Mouse (Mus musculus) kidney, adult 2 months (tissue): ENCODE data around the gene Hist1h2bk. TPM values are rescaled to one million over a fixed set of nuclear protein-coding genes. Genes with fewer than 3 reads are reported as not detected.
"Not testable (repeated sequence)": the region's sequence is repeated elsewhere in the genome, so short reads cannot be mapped to it uniquely, and the experiment has no call there.

Experiments
- DNase-seq: peaks from one replicate; pipeline ENCODE4 v3.0.0; 2021
- H3K27ac ChIP-seq: fragments of 200-500 bp; 2 replicates; pipeline ENCODE4 v1.5.1; 2012; ENCODE audit warnings: low read depth, low read length, control low read depth, inconsistent platforms; ENCODE audit not compliant: insufficient read depth
- H3K27me3 ChIP-seq: fragments of 200-500 bp; replicated peaks from 2 replicates; pipeline ENCODE4 v1.6.1; 2012; ENCODE audit warnings: mild to moderate bottlenecking, moderate library complexity, low read length, inconsistent platforms; ENCODE audit not compliant: control insufficient read depth, insufficient read depth
- H3K36me3 ChIP-seq: fragments of 200-500 bp; 2 replicates; pipeline ENCODE4 v1.6.1; 2012; ENCODE audit warnings: mild to moderate bottlenecking, moderate library complexity, low read length, inconsistent platforms; ENCODE audit not compliant: control insufficient read depth, insufficient read depth
- H3K4me1 ChIP-seq: fragments of 200-500 bp; 2 replicates; pipeline ENCODE4 v1.6.1; 2011; ENCODE audit warnings: low read length; ENCODE audit not compliant: control insufficient read depth, insufficient read depth
- H3K4me3 ChIP-seq: fragments of 200-500 bp; 2 replicates; pipeline ENCODE4 v1.5.1; 2011; ENCODE audit warnings: mild to moderate bottlenecking, low read depth, low read length, control low read depth; ENCODE audit not compliant: insufficient read depth
- CTCF ChIP-seq: fragments of 200-500 bp; conservative IDR thresholded peaks from 2 replicates; pipeline ENCODE4 v1.5.1; 2011; ENCODE audit warnings: low read depth, mild to moderate bottlenecking, control low read depth, low read length, moderate library complexity, mixed read lengths; ENCODE audit not compliant: insufficient read depth, insufficient read length
- POLR2A ChIP-seq: fragments of 200-500 bp; IDR thresholded peaks from one replicate; pipeline ENCODE4 v1.6.1; 2011; ENCODE audit warnings: low read depth, low read length, control low read depth
- whole genome bisulfite sequencing: fragments of 180-500 bp; shearing (Covaris S2); methylation state at CpG from one replicate; pipeline ENCODE4 v1.1.7; 2018; 5-methylcytosine and 5-hydroxymethylcytosine counted together
- polyA plus RNA-seq: library from polyadenylated mRNA; depleted of rRNA; stranded (reverse); fragments of >200 nt; gene quantifications from 2 replicates; pipeline ENCODE4 v1.2.3, GENCODE M21; 2012

Hist1h2bk gene
- polyA plus RNA-seq, 1 experiment, result 4.2 TPM

DNA sequence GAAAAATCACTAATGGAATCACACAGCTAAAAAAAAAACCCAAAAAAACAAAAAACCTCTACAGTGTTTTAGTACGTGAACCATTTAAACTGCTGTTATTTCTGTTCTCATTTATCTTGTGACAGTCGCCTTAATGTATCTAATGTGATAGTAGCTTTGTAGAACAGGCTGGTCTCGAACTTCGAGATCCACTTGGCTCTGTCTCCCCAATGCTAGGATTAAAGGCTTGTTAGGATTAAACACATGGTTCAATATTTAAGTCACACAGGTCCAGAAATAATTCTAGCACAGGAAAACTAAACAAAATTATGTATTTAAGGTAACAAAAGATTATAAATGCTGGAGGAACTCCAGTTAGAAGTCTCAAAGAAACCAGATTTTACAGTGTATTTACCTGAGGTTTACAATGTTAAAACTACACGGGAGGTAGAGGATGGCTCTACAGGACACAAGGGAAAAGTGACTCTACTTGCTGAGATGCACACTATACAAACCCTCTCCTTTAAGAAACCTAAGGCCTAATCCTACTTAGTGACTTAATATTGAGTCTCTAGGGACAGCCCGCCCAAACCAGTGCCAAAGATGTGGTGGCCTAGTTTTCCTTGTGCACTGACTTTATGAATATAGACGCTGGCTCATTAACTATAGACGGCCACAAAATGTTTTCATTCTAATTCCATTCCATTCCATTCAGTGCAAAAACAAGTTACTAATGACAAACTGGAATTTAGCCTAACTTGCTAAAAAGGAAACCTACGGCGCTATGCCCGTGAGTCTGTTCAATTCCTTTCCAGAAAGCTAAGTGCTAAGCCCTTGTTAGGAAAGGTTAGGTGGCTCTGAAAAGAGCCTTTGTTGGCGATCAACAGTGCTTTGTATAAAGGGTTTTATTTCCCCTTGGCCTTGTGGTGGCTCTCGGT, 6.2 kb downstream of the Hist1h2bk start:
- no peak for DNase-seq
- Histone ChIP-seq H3K36me3 (no peaks in the 10 kb centered on the region), H3K4me3 (peak overlapping the region; percentile 28), H3K27me3 (no peaks in the 10 kb centered on the region), H3K27ac (peak overlapping the region; percentile 16; the same call in 1 of the 2 replicates), H3K4me1 (peaks cover 10% of the 10 kb centered on the region; the same call in 1 of the 2 replicates)
- WGBS, result 8% methylated on average over 13 of the region's 13 CpGs
- TF ChIP-seq POLR2A (no peak), CTCF (no peak)

DNA sequence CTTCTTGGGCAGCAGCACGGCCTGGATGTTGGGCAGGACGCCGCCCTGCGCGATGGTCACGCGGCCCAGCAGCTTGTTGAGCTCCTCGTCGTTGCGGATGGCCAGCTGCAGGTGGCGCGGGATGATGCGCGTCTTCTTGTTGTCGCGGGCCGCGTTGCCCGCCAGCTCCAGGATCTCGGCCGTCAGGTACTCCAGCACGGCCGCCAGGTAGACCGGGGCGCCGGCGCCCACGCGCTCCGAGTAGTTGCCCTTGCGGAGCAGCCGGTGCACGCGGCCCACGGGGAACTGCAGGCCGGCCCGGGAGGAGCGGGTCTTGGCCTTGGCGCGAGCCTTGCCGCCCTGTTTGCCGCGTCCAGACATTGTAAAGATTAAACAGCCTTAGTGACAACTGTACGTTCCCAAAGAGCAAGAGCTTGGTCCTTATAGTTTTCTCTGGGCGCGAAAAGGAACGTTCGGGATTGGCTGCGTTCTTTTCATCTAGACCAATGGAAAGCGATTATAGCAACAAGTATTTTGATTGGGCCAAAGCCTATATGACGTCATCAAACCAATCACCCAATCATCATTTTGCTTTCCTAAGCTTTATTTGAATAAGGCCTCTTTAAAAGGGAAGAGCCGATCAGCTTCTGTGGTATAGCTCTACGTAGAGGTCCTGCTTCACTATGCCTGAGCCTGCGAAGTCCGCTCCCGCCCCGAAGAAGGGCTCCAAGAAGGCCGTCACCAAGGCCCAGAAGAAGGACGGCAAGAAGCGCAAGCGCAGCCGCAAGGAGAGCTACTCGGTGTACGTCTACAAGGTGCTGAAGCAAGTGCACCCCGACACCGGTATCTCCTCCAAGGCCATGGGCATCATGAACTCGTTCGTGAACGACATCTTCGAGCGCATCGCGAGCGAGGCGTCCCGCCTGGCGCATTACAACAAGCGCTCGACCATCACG, 7.2 kb downstream of the Hist1h2bk start, which contains the start of the genes Hist1h2ag and Hist1h2bj:
Hist1h2ag (minus strand) TSS at position 377 of the 935 bp plus-strand sequence.
Hist1h2bj (plus strand) TSS at position 647 of the 935 bp plus-strand sequence.
- H3K4me3 ChIP-seq, result peak within 1 kb of the TSS; percentile 64
- peak; percentile 98 for DNase-seq
- peak within 1 kb of the TSS; percentile 59 for H3K27ac ChIP-seq
- not testable (repeated sequence) for H3K36me3 ChIP-seq, H3K27me3 ChIP-seq
- peak; percentile 41 for TF ChIP-seq POLR2A
- H3K4me1 ChIP-seq, result peaks cover 10% of the 10 kb centered on the region; the same call in 1 of the 2 replicates
- under 1% methylated on average over 53 of the region's 80 CpGs for WGBS

DNA sequence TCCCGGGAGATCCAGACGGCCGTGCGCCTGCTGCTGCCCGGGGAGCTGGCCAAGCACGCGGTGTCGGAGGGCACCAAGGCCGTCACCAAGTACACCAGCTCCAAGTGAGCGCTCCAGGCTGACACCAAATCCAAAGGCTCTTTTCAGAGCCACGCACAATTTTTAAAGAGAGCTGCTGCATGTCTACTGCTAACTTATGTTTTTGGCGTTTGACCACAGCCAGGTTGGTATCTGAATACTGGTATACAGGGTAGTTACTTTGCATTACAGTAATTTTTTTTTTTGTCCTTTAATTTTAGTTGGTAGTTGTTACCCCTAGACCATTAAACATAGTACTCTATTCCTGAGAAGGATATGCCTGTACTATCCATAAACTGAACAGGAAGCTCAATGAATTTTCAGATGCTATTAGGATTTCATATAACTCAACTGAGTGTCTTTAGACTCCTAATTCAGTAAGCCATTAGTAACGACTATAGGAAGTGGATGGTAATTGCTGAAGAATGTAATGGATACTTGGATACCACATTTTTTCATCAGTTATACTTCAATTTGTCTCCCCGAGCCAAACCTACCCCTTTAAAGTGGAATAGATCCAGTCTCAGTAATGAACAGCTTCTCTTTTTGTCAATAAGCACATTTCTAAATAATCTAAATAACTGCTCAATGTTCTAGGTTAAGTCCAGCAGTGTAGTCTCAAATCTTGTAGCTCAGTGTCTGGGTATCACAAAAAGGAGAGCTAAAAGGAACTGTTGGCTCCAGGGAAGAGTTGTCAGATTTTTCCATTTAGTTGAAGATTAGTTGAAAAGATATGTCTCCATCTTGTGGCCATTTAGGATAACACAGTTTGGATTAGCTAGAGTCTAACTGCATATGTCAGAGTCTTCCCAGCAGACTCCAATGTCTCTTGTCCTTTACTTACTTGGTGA, 8.1 kb downstream of the Hist1h2bk start:
- DNase-seq, result peak; percentile 74

DNA sequence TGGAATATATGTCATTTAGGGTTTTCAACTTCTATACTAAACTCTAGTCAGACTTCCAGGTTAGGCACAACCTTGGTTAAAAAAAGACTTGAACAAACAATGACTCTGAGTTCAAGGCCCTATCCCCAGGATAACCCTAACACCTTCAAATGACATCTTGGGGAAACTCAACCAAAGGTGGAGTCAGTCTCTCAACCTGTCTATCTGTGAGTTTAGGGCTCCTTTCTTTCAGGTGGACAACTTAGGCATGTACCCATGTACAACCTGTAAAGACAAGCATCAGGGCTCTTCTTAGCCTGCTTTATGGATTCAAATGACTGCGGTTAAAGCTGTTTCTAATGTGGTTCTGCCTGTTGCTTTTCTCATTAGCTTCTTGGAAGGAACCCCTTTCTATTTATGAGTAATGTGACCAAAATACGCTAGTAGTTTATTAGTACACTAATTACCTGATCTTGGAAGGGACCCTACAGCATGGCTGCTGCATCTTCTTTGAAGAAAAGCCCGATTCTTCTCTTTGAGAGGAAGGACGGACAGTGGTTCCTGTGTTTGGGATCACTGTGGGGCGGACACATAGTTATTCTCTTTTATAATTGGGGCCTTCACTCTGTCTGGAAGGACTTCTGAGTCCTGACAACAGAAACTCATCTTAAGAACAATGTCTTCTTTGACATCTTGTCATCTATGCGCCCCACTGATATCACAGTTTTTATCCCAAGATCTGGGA, 8.9 kb downstream of the Hist1h2bk start:
- WGBS, result 92% methylated on average over 6 of the region's 6 CpGs
- H3K27ac ChIP-seq, result no peak overlapping the region
- no peak overlapping the region for H3K4me3 ChIP-seq
- no peaks in the 10 kb centered on the region for H3K36me3 ChIP-seq
- TF ChIP-seq CTCF (no peak), POLR2A (no peak)
- no peak for DNase-seq
- peaks cover 10% of the 10 kb centered on the region; the same call in 1 of the 2 replicates for H3K4me1 ChIP-seq
- H3K27me3 ChIP-seq, result no peaks in the 10 kb centered on the region

More for the DNA sequence above, 8.1 kb downstream of the Hist1h2bk start:
- Histone ChIP-seq H3K4me3 (peak overlapping the region; percentile 45), H3K27ac (no peak overlapping the region), H3K4me1 (peaks cover 10% of the 10 kb centered on the region; the same call in 1 of the 2 replicates), H3K36me3 (no peaks in the 10 kb centered on the region), H3K27me3 (no peaks in the 10 kb centered on the region)
- 0 out of 2 replicates have a peak, but pooled peaks have one; percentile 12 for TF ChIP-seq CTCF
- no peak for TF ChIP-seq POLR2A
- WGBS, result 4% methylated on average over 13 of the region's 14 CpGs

DNA sequence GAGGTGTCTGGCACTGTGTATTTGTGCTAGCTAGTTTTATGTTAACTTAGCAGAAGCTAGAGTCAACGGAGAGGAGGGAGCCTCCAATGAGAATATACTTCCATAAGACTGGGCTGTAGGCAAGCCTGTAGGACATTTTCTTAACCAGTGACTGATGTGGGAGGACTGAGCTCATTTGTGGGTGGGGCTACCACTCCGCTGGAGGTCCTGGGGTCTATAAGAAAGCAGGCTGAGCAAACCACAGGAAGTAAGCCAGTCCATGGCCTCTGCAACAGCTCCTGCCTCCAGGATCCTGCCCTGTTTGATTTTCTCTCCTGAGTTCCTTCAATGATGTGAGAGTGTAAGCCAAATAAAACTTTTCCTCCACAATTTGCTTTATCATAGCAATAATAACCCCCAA, 9.6 kb downstream of the Hist1h2bk start:
- Histone ChIP-seq H3K27ac (no peak overlapping the region), H3K27me3 (no peaks in the 10 kb centered on the region), H3K36me3 (no peaks in the 10 kb centered on the region), H3K4me1 (peaks cover 9% of the 10 kb centered on the region; the same call in 1 of the 2 replicates), H3K4me3 (no peak overlapping the region)
- WGBS, result 63% methylated on average over 2 of the region's 2 CpGs
- TF ChIP-seq CTCF (no peak), POLR2A (no peak)
- no peak for DNase-seq

DNA sequence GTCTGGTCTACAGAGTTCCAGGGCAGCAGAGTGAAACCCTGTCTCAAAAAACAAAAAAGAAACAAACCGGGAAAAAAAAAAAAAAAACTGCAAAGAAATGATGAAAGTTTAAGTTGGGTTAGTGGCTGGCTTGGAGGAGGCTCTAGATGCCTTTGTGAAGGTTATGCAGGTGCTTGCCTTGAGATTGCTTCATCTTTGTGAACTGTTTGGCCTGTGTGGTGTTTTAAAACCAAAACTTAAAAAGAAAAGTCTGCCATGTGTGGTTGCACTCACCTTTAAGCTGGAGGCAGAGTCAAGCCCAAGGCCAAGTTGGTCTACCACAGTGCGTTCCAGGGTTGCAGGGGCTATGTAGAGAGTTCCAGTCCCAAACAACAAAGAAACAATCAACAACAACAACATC, 13.4 kb downstream of the Hist1h2bk start:
- 90% methylated on average over 2 of the region's 2 CpGs for WGBS
- Histone ChIP-seq H3K4me3 (no peak overlapping the region), H3K27ac (no peak overlapping the region), H3K36me3 (no peaks in the 10 kb centered on the region), H3K4me1 (no peaks in the 10 kb centered on the region; the same call in 1 of the 2 replicates), H3K27me3 (no peaks in the 10 kb centered on the region; the same call in 1 of the 2 replicates)
- DNase-seq, result no peak
- TF ChIP-seq POLR2A, result no peak
- TF ChIP-seq CTCF, result no peak
